Mouse (Mus musculus) kidney, adult 2 months (tissue): ENCODE measurements at regions not wholly inside any gene's neighbourhood (a gene's known extent, or its start where the extent isn't known, plus 50 kb on each side); places are given as distances from the start of the nearest gene placed in this dataset.
"Not testable (repeated sequence)": the region's sequence is repeated elsewhere in the genome, so short reads cannot be mapped to it uniquely, and the experiment has no call there.

Experiments used
- DNase-seq: peaks from one replicate; pipeline ENCODE4 v3.0.0; 2021
- H3K27ac ChIP-seq: fragments of 200-500 bp; 2 replicates; pipeline ENCODE4 v1.5.1; 2012; ENCODE audit warnings: low read depth, low read length, control low read depth, inconsistent platforms; ENCODE audit not compliant: insufficient read depth
- H3K27me3 ChIP-seq: fragments of 200-500 bp; replicated peaks from 2 replicates; pipeline ENCODE4 v1.6.1; 2012; ENCODE audit warnings: mild to moderate bottlenecking, moderate library complexity, low read length, inconsistent platforms; ENCODE audit not compliant: control insufficient read depth, insufficient read depth
- H3K36me3 ChIP-seq: fragments of 200-500 bp; 2 replicates; pipeline ENCODE4 v1.6.1; 2012; ENCODE audit warnings: mild to moderate bottlenecking, moderate library complexity, low read length, inconsistent platforms; ENCODE audit not compliant: control insufficient read depth, insufficient read depth
- H3K4me1 ChIP-seq: fragments of 200-500 bp; 2 replicates; pipeline ENCODE4 v1.6.1; 2011; ENCODE audit warnings: low read length; ENCODE audit not compliant: control insufficient read depth, insufficient read depth
- H3K4me3 ChIP-seq: fragments of 200-500 bp; 2 replicates; pipeline ENCODE4 v1.5.1; 2011; ENCODE audit warnings: mild to moderate bottlenecking, low read depth, low read length, control low read depth; ENCODE audit not compliant: insufficient read depth
- WGBS: fragments of 180-500 bp; shearing (Covaris S2); methylation state at CpG from one replicate; pipeline ENCODE4 v1.1.7; 2018; 5-methylcytosine and 5-hydroxymethylcytosine counted together

GRCm38 (mm10) chr8:20285523-20285922, 77.5 kb downstream of the Gm15319 start:
- not testable (repeated sequence) for H3K4me1 ChIP-seq, H3K36me3 ChIP-seq, DNase-seq, H3K27ac ChIP-seq, H3K4me3 ChIP-seq, H3K27me3 ChIP-seq
- WGBS = 74% methylated on average over 2 of the region's 3 CpGs

GRCm38 (mm10) chr8:20284856-20285255, 78.2 kb downstream of the Gm15319 start:
- H3K4me1 ChIP-seq, H3K4me3 ChIP-seq, H3K27ac ChIP-seq, DNase-seq, H3K36me3 ChIP-seq, H3K27me3 ChIP-seq: not testable (repeated sequence)
- WGBS = 69% methylated on average over 6 of the region's 6 CpGs

GRCm38 (mm10) chr8:20283141-20283540, 79.9 kb downstream of the Gm15319 start:
- DNase-seq, H3K27ac ChIP-seq, H3K4me1 ChIP-seq, H3K4me3 ChIP-seq, H3K27me3 ChIP-seq, H3K36me3 ChIP-seq: not testable (repeated sequence)
- WGBS = 100% methylated on average over 1 of the region's 3 CpGs

- 92% methylated on average over 14 of the region's 14 CpGs for WGBS
- not testable (repeated sequence) for H3K27me3 ChIP-seq, H3K27ac ChIP-seq, DNase-seq, H3K4me1 ChIP-seq, H3K4me3 ChIP-seq, H3K36me3 ChIP-seq
These were observed 81.7 kb downstream of the Gm15319 start for GRCm38 (mm10) chr8:20281201-20281887.

GRCm38 (mm10) chr8:20277701-20278100, 85.3 kb downstream of the Gm15319 start:
- H3K4me1 ChIP-seq, H3K4me3 ChIP-seq, DNase-seq, H3K27me3 ChIP-seq, H3K36me3 ChIP-seq, H3K27ac ChIP-seq: not testable (repeated sequence)
- WGBS = 100% methylated on average over 1 of the region's 1 CpGs

GRCm38 (mm10) chr8:20276661-20277060, 86.3 kb downstream of the Gm15319 start:
- H3K4me1 ChIP-seq, H3K4me3 ChIP-seq, H3K36me3 ChIP-seq, H3K27me3 ChIP-seq, H3K27ac ChIP-seq: not testable (repeated sequence)
- WGBS = 88% methylated on average over 1 of the region's 1 CpGs
- peak; percentile 24 for DNase-seq

- 80% methylated on average over 4 of the region's 5 CpGs for WGBS
- not testable (repeated sequence) for H3K27ac ChIP-seq, H3K36me3 ChIP-seq, H3K27me3 ChIP-seq, H3K4me3 ChIP-seq, H3K4me1 ChIP-seq
- peak; percentile 30 for DNase-seq
These were observed 89.2 kb downstream of the Gm15319 start for GRCm38 (mm10) chr8:20273844-20274243.

- peak; percentile 22 for DNase-seq
- H3K27ac ChIP-seq, H3K4me1 ChIP-seq, H3K27me3 ChIP-seq, H3K4me3 ChIP-seq, H3K36me3 ChIP-seq: not testable (repeated sequence)
- 86% methylated on average over 14 of the region's 14 CpGs for WGBS
These were observed 95.4 kb downstream of the Gm15319 start for GRCm38 (mm10) chr8:20267520-20268127.

GRCm38 (mm10) chr8:20266776-20267175, 96.2 kb downstream of the Gm15319 start:
- H3K4me1 ChIP-seq = not testable (repeated sequence)
- peak; percentile 37 for DNase-seq

GRCm38 (mm10) chr8:20264612-20265011, 98.4 kb downstream of the Gm15319 start:
- not testable (repeated sequence) for H3K27me3 ChIP-seq, DNase-seq, H3K36me3 ChIP-seq, H3K27ac ChIP-seq, H3K4me1 ChIP-seq, H3K4me3 ChIP-seq
- 66% methylated on average over 1 of the region's 1 CpGs for WGBS

More at GRCm38 (mm10) chr8:20266776-20267175, 96.2 kb downstream of the Gm15319 start:
- not testable (repeated sequence) for H3K36me3 ChIP-seq, H3K4me3 ChIP-seq, H3K27me3 ChIP-seq, H3K27ac ChIP-seq
- 88% methylated on average over 3 of the region's 3 CpGs for WGBS

GRCm38 (mm10) chr8:20264106-20264505, 98.9 kb downstream of the Gm15319 start:
- peak; percentile 62 for DNase-seq
- H3K4me3 ChIP-seq = not testable (repeated sequence)

More at GRCm38 (mm10) chr8:20264106-20264505, 98.9 kb downstream of the Gm15319 start:
- not testable (repeated sequence) for H3K27ac ChIP-seq, H3K27me3 ChIP-seq, H3K4me1 ChIP-seq, H3K36me3 ChIP-seq
- WGBS = 90% methylated on average over 3 of the region's 3 CpGs
